Mouse (Mus musculus) MEL (cell line): ENCODE data around the gene Hoxb2. TPM values are rescaled to one million over a fixed set of nuclear protein-coding genes. Genes with fewer than 3 reads are reported as not detected.

Source experiments
- DNase-seq: peaks from one replicate; pipeline ENCODE4 v3.0.0; 2011; ENCODE audit warnings: low read depth, low spot score
- H3K27ac ChIP-seq: 2 replicates; pipeline ENCODE4 v1.5.1; 2012; ENCODE audit warnings: low read depth, mild to moderate bottlenecking, control low read depth, low read length, moderate library complexity; ENCODE audit not compliant: control insufficient read depth
- H3K27me3 ChIP-seq, 2 experiments: fragments of 150-350 bp in 1 of 2; sonication (generic) in 1 of 2; 2 replicates each; pipeline ENCODE4 v1.6.1; 2012; ENCODE audit warnings: low read length in 2 of 2, mild to moderate bottlenecking in 2 of 2, improper control_type of control experiment in 1 of 2, moderate library complexity in 1 of 2; ENCODE audit not compliant: insufficient read depth in 2 of 2, control insufficient read depth in 1 of 2
- H3K36me3 ChIP-seq, 2 experiments: 2 replicates each; pipeline ENCODE4 v1.6.1; 2012 to 2014; ENCODE audit warnings: low read length in 2 of 2, improper control_type of control experiment in 1 of 2, inconsistent platforms in 1 of 2, mild to moderate bottlenecking in 1 of 2; ENCODE audit not compliant: insufficient read depth in 2 of 2, control insufficient read depth in 1 of 2
- H3K4me1 ChIP-seq, 2 experiments: fragments of 150-350 bp in 1 of 2; sonication (generic) in 1 of 2; 2 replicates each; pipeline ENCODE4 v1.6.1; 2012; ENCODE audit warnings: low read length in 2 of 2, improper control_type of control experiment in 1 of 2, mild to moderate bottlenecking in 1 of 2; ENCODE audit not compliant: insufficient read depth in 2 of 2, control insufficient read depth in 1 of 2
- H3K4me3 ChIP-seq, 2 experiments: fragments of 150-350 bp in 1 of 2; sonication (generic) in 1 of 2; 2 replicates each; pipeline ENCODE4 v1.5.1; 2012; ENCODE audit warnings: low read depth in 2 of 2, low read length in 2 of 2, mild to moderate bottlenecking in 2 of 2, moderate library complexity in 2 of 2, control low read depth in 1 of 2, improper control_type of control experiment in 1 of 2; ENCODE audit not compliant: control insufficient read depth in 1 of 2, insufficient read depth in 1 of 2
- H3K79me2 ChIP-seq: 2 replicates; pipeline ENCODE4 v1.6.1; 2012; ENCODE audit warnings: mild to moderate bottlenecking, low read length, moderate library complexity; ENCODE audit not compliant: control insufficient read depth, poor library complexity, insufficient read depth
- H3K9ac ChIP-seq: 2 replicates; pipeline ENCODE4 v1.6.1; 2012; ENCODE audit warnings: low read depth, mild to moderate bottlenecking, control low read depth, low read length, moderate library complexity; ENCODE audit not compliant: control insufficient read depth, poor library complexity, severe bottlenecking
- H3K9me3 ChIP-seq: fragments of 150-350 bp; sonication (generic); replicated peaks from 2 replicates; pipeline ENCODE4 v1.6.1; 2012; ENCODE audit warnings: mild to moderate bottlenecking, low read length, improper control_type of control experiment, moderate library complexity; ENCODE audit not compliant: insufficient read depth
- CHD2 ChIP-seq: IDR thresholded peaks from 2 replicates; pipeline ENCODE4 v1.6.1; 2011; ENCODE audit warnings: low read length, improper control_type of control experiment
- CTCF ChIP-seq, 3 experiments: IDR thresholded peaks in 2 of 3; conservative IDR thresholded peaks in 1 of 3; 2 replicates each; pipeline ENCODE4 v1.5.1; 2011 to 2012; ENCODE audit warnings: low read length in 3 of 3, low read depth in 2 of 3, mild to moderate bottlenecking in 2 of 3, improper control_type of control experiment in 1 of 3, inconsistent platforms in 1 of 3, mixed read lengths in 1 of 3, moderate library complexity in 1 of 3; ENCODE audit not compliant: control insufficient read depth in 1 of 3, insufficient read depth in 1 of 3, poor library complexity in 1 of 3, severe bottlenecking in 1 of 3
- JUND ChIP-seq: IDR thresholded peaks from 2 replicates; pipeline ENCODE4 v1.6.1; 2011; ENCODE audit warnings: low read depth, mild to moderate bottlenecking, improper control_type of control experiment, low read length
- MAX ChIP-seq: IDR thresholded peaks from 2 replicates; pipeline ENCODE4 v1.6.1; 2011; ENCODE audit warnings: low read length, improper control_type of control experiment
- MAZ ChIP-seq: IDR thresholded peaks from 2 replicates; pipeline ENCODE4 v1.6.1; 2012; ENCODE audit warnings: low read depth, mild to moderate bottlenecking, inconsistent platforms, low read length, improper control_type of control experiment
- MXI1 ChIP-seq: IDR thresholded peaks from 2 replicates; pipeline ENCODE4 v1.6.1; 2011; ENCODE audit warnings: mild to moderate bottlenecking, low read depth, low read length, improper control_type of control experiment
- POLR2AphosphoS2 ChIP-seq: IDR thresholded peaks from 2 replicates; pipeline ENCODE4 v1.6.1; 2011; ENCODE audit warnings: low read length, improper control_type of control experiment
- TAL1 ChIP-seq: IDR thresholded peaks from 2 replicates; pipeline ENCODE4 v1.6.1; 2012; ENCODE audit warnings: mild to moderate bottlenecking, inconsistent platforms, low read length, moderate library complexity, mixed read lengths
- TCF12 ChIP-seq: IDR thresholded peaks from 2 replicates; pipeline ENCODE4 v1.6.1; 2014; ENCODE audit warnings: low read depth, mild to moderate bottlenecking, inconsistent platforms, low read length, improper control_type of control experiment, moderate library complexity
- USF2 ChIP-seq, 2 experiments: IDR thresholded peaks; 2 replicates each; pipeline ENCODE4 v1.6.1; 2011 to 2012; ENCODE audit warnings: improper control_type of control experiment in 2 of 2, low read length in 2 of 2, borderline replicate concordance in 1 of 2, inconsistent platforms in 1 of 2, low read depth in 1 of 2, mild to moderate bottlenecking in 1 of 2; ENCODE audit not compliant: insufficient read depth in 1 of 2
- polyA plus RNA-seq, 2 experiments: library from polyadenylated mRNA; stranded (reverse) in 1 of 2; unstranded in 1 of 2; fragments of >175 nt in 1 of 2; fragments of >200 nt in 1 of 2; gene quantifications; 2 replicates each; pipeline versions ENCODE4 v1.2.1 to v1.2.4; 2012; ENCODE audit warnings: low replicate concordance in 2 of 2, low read depth in 1 of 2; ENCODE audit not compliant: insufficient read length in 2 of 2, insufficient read depth in 1 of 2, missing spikeins in 1 of 2
- total RNA-seq: library from RNA; depleted of rRNA; stranded (reverse); fragments of 300-350 nt; gene quantifications from 2 replicates; pipeline ENCODE4 v1.2.3, GENCODE M21; 2012

The Hoxb2 gene
- total and polyA plus RNA-seq, 3 experiments = not detected

- H3K27me3 ChIP-seq = peaks cover 6 to 8% of the 10 kb centered on the region in 2 experiments
Observed at GRCm38 (mm10) chr11:96338957-96339855, 11.1 kb upstream of the Hoxb2 start.

GRCm38 (mm10) chr11:96340698-96341365, 9.5 kb upstream of the Hoxb2 start:
- Histone ChIP-seq H3K27me3 (peaks cover 6 to 8% of the 10 kb centered on the region in 2 experiments), H3K9ac (no peak overlapping the region), H3K4me3 (no peak overlapping the region), H3K9me3 (no peaks in the 10 kb centered on the region), H3K4me1 (no peaks in the 10 kb centered on the region), H3K27ac (no peak overlapping the region), H3K79me2 (no peaks in the 10 kb centered on the region), H3K36me3 (no peaks in the 10 kb centered on the region)
- TF ChIP-seq TCF12 = no peak
- no peak for DNase-seq

More at GRCm38 (mm10) chr11:96338957-96339855, 11.1 kb upstream of the Hoxb2 start:
- no peak overlapping the region for H3K4me3 ChIP-seq
- no peaks in the 10 kb centered on the region for H3K4me1 ChIP-seq
- H3K9ac ChIP-seq = no peak overlapping the region
- no peaks in the 10 kb centered on the region for H3K36me3 ChIP-seq
- no peak overlapping the region for H3K27ac ChIP-seq
- H3K79me2 ChIP-seq = no peaks in the 10 kb centered on the region
- TF ChIP-seq MAX (no peak), JUND (no peak), POLR2AphosphoS2 (no peak), CHD2 (no peak), CTCF (IDR thresholded peaks at IDR 0.05 in 2 of 3, conservative IDR thresholded peaks at IDR 0.05 in 1 of 3; ENCODE audit: control insufficient read depth in 1 of 3, insufficient read depth in 1 of 3, low read depth in 2 of 3, low read length in 3 of 3, poor library complexity in 1 of 3, severe bottlenecking in 1 of 3) (no peak), USF2 (IDR thresholded peaks at IDR 0.05; ENCODE audit: borderline replicate concordance in 1 of 2, insufficient read depth in 1 of 2, low read depth in 1 of 2, low read length in 2 of 2) (no peak), MAZ (no peak), TAL1 (no peak), MXI1 (no peak)
- H3K9me3 ChIP-seq = no peaks in the 10 kb centered on the region
- no peak for DNase-seq
